Mouse (Mus musculus): Measurements from ENCODE around the gene Cd37. TPM values are rescaled to one million over a fixed set of nuclear protein-coding genes. Genes with fewer than 3 reads are reported as not detected.

Cd37 gene
- polyA plus RNA-seq, 1 experiment from 2014 or later, result 1.1 TPM

- H3K9ac ChIP-seq (replicated peaks; ENCODE audit: low read length), result peak overlapping the region; percentile 48
- no peak overlapping the region for H3K27ac ChIP-seq (ENCODE audit: low read length)
- 0 out of 2 replicates have a peak, but pooled peaks cover 3% of the 10 kb centered on the region for H3K27me3 ChIP-seq (ENCODE audit: insufficient read depth, low read length)
- peak overlapping the region; percentile 31 for H3K4me3 ChIP-seq (ENCODE audit: low read length)
- H3K4me1 ChIP-seq (ENCODE audit: insufficient read depth, low read length), result peaks cover 29% of the 10 kb centered on the region
- no peaks in the 10 kb centered on the region for H3K9me3 ChIP-seq (ENCODE audit: low read length)
- ATAC-seq (ENCODE audit: low FRiP score, low TSS enrichment), result peak; percentile 13; the same call in 1 of the 2 replicates
- peaks cover 24% of the 10 kb centered on the region for H3K36me3 ChIP-seq (ENCODE audit: insufficient read depth, low read length)
- peak overlapping the region; percentile 49 for H3K4me2 ChIP-seq (replicated peaks; ENCODE audit: low read depth, low read length)
- WGBS, result 33% methylated on average over 17 of the region's 17 CpGs
Observed at GRCm38 (mm10) chr7:45235656-45236180, 3.2 kb downstream of the Cd37 start.

GRCm38 (mm10) chr7:45234922-45235571 lies 3.9 kb downstream of the Cd37 start:
- Histone ChIP-seq H3K27ac (ENCODE audit: low read length) (no peak overlapping the region), H3K4me1 (ENCODE audit: insufficient read depth, low read length) (peaks cover 26% of the 10 kb centered on the region), H3K9ac (replicated peaks; ENCODE audit: low read length) (peak overlapping the region; percentile 48), H3K4me3 (ENCODE audit: low read length) (peak overlapping the region; percentile 31), H3K36me3 (ENCODE audit: insufficient read depth, low read length) (peaks cover 24% of the 10 kb centered on the region), H3K27me3 (ENCODE audit: insufficient read depth, low read length) (0 out of 2 replicates have a peak, but pooled peaks cover 3% of the 10 kb centered on the region), H3K9me3 (ENCODE audit: low read length) (no peaks in the 10 kb centered on the region), H3K4me2 (replicated peaks; ENCODE audit: low read depth, low read length) (peak overlapping the region; percentile 49)
- ATAC-seq (ENCODE audit: low FRiP score, low TSS enrichment), result peak; percentile 90
- 6% methylated on average over 21 of the region's 21 CpGs for WGBS

GRCm38 (mm10) chr7:45234333-45234841 lies 4.5 kb downstream of the Cd37 start:
- no peaks in the 10 kb centered on the region for H3K9me3 ChIP-seq (ENCODE audit: low read length)
- peak overlapping the region; percentile 49 for H3K4me2 ChIP-seq (replicated peaks; ENCODE audit: low read depth, low read length)
- H3K4me3 ChIP-seq (ENCODE audit: low read length), result peak overlapping the region; percentile 31; the same call in 1 of the 2 replicates
- peaks cover 26% of the 10 kb centered on the region for H3K4me1 ChIP-seq (ENCODE audit: insufficient read depth, low read length)
- H3K27me3 ChIP-seq (ENCODE audit: insufficient read depth, low read length), result 0 out of 2 replicates have a peak, but pooled peaks cover 3% of the 10 kb centered on the region
- peak; percentile 17; the same call in 1 of the 2 replicates for ATAC-seq (ENCODE audit: low FRiP score, low TSS enrichment)
- peaks cover 30% of the 10 kb centered on the region for H3K36me3 ChIP-seq (ENCODE audit: insufficient read depth, low read length)
- WGBS, result 12% methylated on average over 28 of the region's 29 CpGs
- peak overlapping the region; percentile 33; the same call in 1 of the 2 replicates for H3K27ac ChIP-seq (ENCODE audit: low read length)
- peak overlapping the region; percentile 31; the same call in 1 of the 2 replicates for H3K9ac ChIP-seq (replicated peaks; ENCODE audit: low read length)

- Histone ChIP-seq H3K36me3 (ENCODE audit: insufficient read depth, low read length) (peaks cover 36% of the 10 kb centered on the region), H3K9ac (replicated peaks; ENCODE audit: low read length) (peak overlapping the region; percentile 31; the same call in 1 of the 2 replicates), H3K27ac (ENCODE audit: low read length) (peak overlapping the region; percentile 33; the same call in 1 of the 2 replicates), H3K27me3 (ENCODE audit: insufficient read depth, low read length) (0 out of 2 replicates have a peak, but pooled peaks cover 3% of the 10 kb centered on the region), H3K4me3 (ENCODE audit: low read length) (no peak overlapping the region), H3K4me1 (ENCODE audit: insufficient read depth, low read length) (peaks cover 26% of the 10 kb centered on the region), H3K9me3 (ENCODE audit: low read length) (no peaks in the 10 kb centered on the region), H3K4me2 (replicated peaks; ENCODE audit: low read depth, low read length) (peak overlapping the region; percentile 49)
- WGBS, result 35% methylated on average over 20 of the region's 20 CpGs
- no peak for ATAC-seq (ENCODE audit: low FRiP score, low TSS enrichment)
Observed at GRCm38 (mm10) chr7:45233580-45234332, 5.2 kb downstream of the Cd37 start.

- Histone ChIP-seq H3K9ac (replicated peaks; ENCODE audit: low read length) (no peak overlapping the region; the same call in 1 of the 2 replicates), H3K9me3 (ENCODE audit: low read length) (no peaks in the 10 kb centered on the region), H3K4me3 (ENCODE audit: low read length) (no peak overlapping the region), H3K27me3 (ENCODE audit: insufficient read depth, low read length) (0 out of 2 replicates have a peak, but pooled peaks cover 3% of the 10 kb centered on the region), H3K36me3 (ENCODE audit: insufficient read depth, low read length) (peaks cover 44% of the 10 kb centered on the region), H3K4me2 (replicated peaks; ENCODE audit: low read depth, low read length) (no peak overlapping the region), H3K4me1 (ENCODE audit: insufficient read depth, low read length) (peaks cover 26% of the 10 kb centered on the region), H3K27ac (ENCODE audit: low read length) (no peak overlapping the region)
- 64% methylated on average over 13 of the region's 13 CpGs for WGBS
- no peak for ATAC-seq (ENCODE audit: low FRiP score, low TSS enrichment)
Observed at GRCm38 (mm10) chr7:45232716-45233465, 6.0 kb downstream of the Cd37 start.

GRCm38 (mm10) chr7:45231941-45232340 lies 7.0 kb downstream of the Cd37 start:
- H3K4me2 ChIP-seq (replicated peaks; ENCODE audit: low read depth, low read length), result no peak overlapping the region
- H3K4me3 ChIP-seq (ENCODE audit: low read length), result no peak overlapping the region
- ATAC-seq (ENCODE audit: low FRiP score, low TSS enrichment), result no peak
- H3K36me3 ChIP-seq (ENCODE audit: insufficient read depth, low read length), result peaks cover 48% of the 10 kb centered on the region
- peaks cover 26% of the 10 kb centered on the region for H3K4me1 ChIP-seq (ENCODE audit: insufficient read depth, low read length)
- no peak overlapping the region for H3K27ac ChIP-seq (ENCODE audit: low read length)
- H3K9me3 ChIP-seq (ENCODE audit: low read length), result no peaks in the 10 kb centered on the region
- 0 out of 2 replicates have a peak, but pooled peaks cover 3% of the 10 kb centered on the region for H3K27me3 ChIP-seq (ENCODE audit: insufficient read depth, low read length)
- 85% methylated on average over 11 of the region's 11 CpGs for WGBS
- no peak overlapping the region for H3K9ac ChIP-seq (replicated peaks; ENCODE audit: low read length)

GRCm38 (mm10) chr7:45231192-45231591 lies 7.7 kb downstream of the Cd37 start:
- no peak for ATAC-seq (ENCODE audit: low FRiP score, low TSS enrichment)
- no peaks in the 10 kb centered on the region for H3K9me3 ChIP-seq (ENCODE audit: low read length)
- no peak overlapping the region for H3K27ac ChIP-seq (ENCODE audit: low read length)
- H3K9ac ChIP-seq (replicated peaks; ENCODE audit: low read length), result no peak overlapping the region
- H3K4me1 ChIP-seq (ENCODE audit: insufficient read depth, low read length), result peaks cover 26% of the 10 kb centered on the region
- no peak overlapping the region for H3K4me3 ChIP-seq (ENCODE audit: low read length)
- H3K27me3 ChIP-seq (ENCODE audit: insufficient read depth, low read length), result 0 out of 2 replicates have a peak, but pooled peaks cover 3% of the 10 kb centered on the region
- H3K36me3 ChIP-seq (ENCODE audit: insufficient read depth, low read length), result peaks cover 56% of the 10 kb centered on the region
- 85% methylated on average over 12 of the region's 12 CpGs for WGBS
- no peak overlapping the region for H3K4me2 ChIP-seq (replicated peaks; ENCODE audit: low read depth, low read length)

- peaks cover 71% of the 10 kb centered on the region for H3K36me3 ChIP-seq (ENCODE audit: insufficient read depth, low read length)
- H3K4me2 ChIP-seq (replicated peaks; ENCODE audit: low read depth, low read length), result no peak overlapping the region
- H3K27ac ChIP-seq (ENCODE audit: low read length), result no peak overlapping the region
- H3K9me3 ChIP-seq (ENCODE audit: low read length), result no peaks in the 10 kb centered on the region
- H3K4me1 ChIP-seq (ENCODE audit: insufficient read depth, low read length), result peaks cover 17% of the 10 kb centered on the region
- ATAC-seq (ENCODE audit: low FRiP score, low TSS enrichment), result no peak
- H3K4me3 ChIP-seq (ENCODE audit: low read length), result no peak overlapping the region
- no peak overlapping the region for H3K9ac ChIP-seq (replicated peaks; ENCODE audit: low read length)
- 86% methylated on average over 7 of the region's 7 CpGs for WGBS
- H3K27me3 ChIP-seq (ENCODE audit: insufficient read depth, low read length), result no peaks in the 10 kb centered on the region
Observed at GRCm38 (mm10) chr7:45229459-45230203, 9.3 kb downstream of the Cd37 start.
